Mouse (Mus musculus) midbrain, embryonic 12.5 days (tissue): Measurements from ENCODE around the gene Phox2a. TPM values are rescaled to one million over a fixed set of nuclear protein-coding genes. Genes with fewer than 3 reads are reported as not detected.

Experiments used
- ATAC-seq: fragments of 200-750 bp; cut with Nextera tagmentation; 2 replicates; pipeline ENCODE4 v1.8.0; 2017; ENCODE audit warnings: low read depth, moderate TSS enrichment, moderate library complexity; ENCODE audit not compliant: low FRiP score
- H3K27ac ChIP-seq: fragments of 300-500 bp; sonication (generic); replicated peaks from 2 replicates; pipeline ENCODE4 v1.5.1; 2016; ENCODE audit warnings: mild to moderate bottlenecking
- H3K27me3 ChIP-seq: fragments of 300-500 bp; sonication (generic); 2 replicates; pipeline ENCODE4 v1.6.1; 2016; ENCODE audit warnings: mild to moderate bottlenecking
- H3K36me3 ChIP-seq: fragments of 300-500 bp; sonication (generic); 2 replicates; pipeline ENCODE4 v1.6.1; 2016
- H3K4me1 ChIP-seq: fragments of 300-500 bp; sonication (generic); 2 replicates; pipeline ENCODE4 v1.6.1; 2016
- H3K4me2 ChIP-seq: fragments of 300-500 bp; sonication (generic); replicated peaks from 2 replicates; pipeline ENCODE4 v1.6.1; 2016; ENCODE audit warnings: mild to moderate bottlenecking, moderate library complexity
- H3K4me3 ChIP-seq: fragments of 300-500 bp; sonication (generic); 2 replicates; pipeline ENCODE4 v1.5.1; 2016; ENCODE audit warnings: mild to moderate bottlenecking
- H3K9ac ChIP-seq: fragments of 300-500 bp; sonication (generic); replicated peaks from 2 replicates; pipeline ENCODE4 v1.6.1; 2016; ENCODE audit warnings: mild to moderate bottlenecking, moderate library complexity
- H3K9me3 ChIP-seq: fragments of 300-500 bp; sonication (generic); 2 replicates; pipeline ENCODE4 v1.6.1; 2016; ENCODE audit warnings: mild to moderate bottlenecking
- WGBS: fragments of 180-500 bp; shearing (Covaris S2); methylation state at CpG from one replicate; pipeline ENCODE4 v1.1.7; 2016; 5-methylcytosine and 5-hydroxymethylcytosine counted together
- polyA plus RNA-seq: library from polyadenylated mRNA; unstranded; fragments of >200 nt; fragmentation: Nextera tagmentation; extraction: Ambion mirVana; gene quantifications from 2 replicates; pipeline ENCODE4 v1.2.1, GENCODE M21; 2016

Gene Phox2a
- polyA plus RNA-seq, 1 experiment from 2014 or later, result 0.43 TPM

DNA sequence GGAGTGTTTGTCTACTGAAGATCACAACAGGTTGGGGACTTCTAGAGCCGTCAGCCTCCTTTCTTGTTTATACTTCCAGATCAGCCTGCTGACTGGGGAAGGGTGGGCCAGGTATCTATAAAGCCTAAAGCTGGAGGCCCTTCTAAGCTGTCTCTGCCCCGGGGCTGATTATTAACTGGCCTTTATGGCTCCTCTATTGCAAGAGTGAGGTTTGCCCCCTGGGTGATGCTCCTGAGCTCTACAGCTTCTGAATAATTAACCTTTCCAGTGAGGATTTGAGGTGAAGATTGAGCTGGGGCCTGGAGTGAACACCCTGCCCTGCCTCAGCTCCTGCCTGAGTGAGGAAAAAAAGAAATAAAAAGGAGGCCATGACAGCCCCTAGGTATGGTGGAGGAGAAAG is 52.5 kb downstream of the Phox2a start, which contains the start of gene Folr1:
Gene Folr1 (minus strand): TSS at position 160 of the 400 bp plus-strand sequence.
- Histone ChIP-seq H3K27me3 (no peaks in the 10 kb centered on the region), H3K36me3 (no peaks in the 10 kb centered on the region), H3K27ac (no peak within 1 kb of the TSS), H3K4me2 (no peak within 1 kb of the TSS), H3K9me3 (no peaks in the 10 kb centered on the region), H3K4me3 (no peak within 1 kb of the TSS), H3K4me1 (peaks cover 5% of the 10 kb centered on the region; the same call in 1 of the 2 replicates), H3K9ac (no peak within 1 kb of the TSS)
- WGBS, result 72% methylated on average over 2 of the region's 2 CpGs
- ATAC-seq, result no peak

DNA sequence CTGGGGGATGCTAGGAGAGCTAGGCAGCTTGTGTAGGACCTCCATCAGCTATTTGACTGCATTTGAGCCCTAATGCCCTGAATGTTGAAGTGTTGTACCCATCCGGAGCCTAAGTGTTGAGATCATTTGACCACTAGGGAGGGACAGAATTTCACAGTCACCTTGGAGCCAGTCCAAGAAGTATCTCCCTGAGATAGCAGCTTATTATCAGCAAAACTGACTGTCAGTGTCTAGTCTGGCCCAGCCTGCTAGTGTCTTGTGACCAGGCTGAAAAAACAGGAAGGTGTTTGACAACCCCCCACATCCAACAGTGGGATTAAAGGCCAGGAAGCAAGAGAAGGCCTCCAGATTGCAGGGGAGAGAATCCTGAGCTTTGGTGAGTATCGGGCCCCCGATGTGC is 53.2 kb downstream of the Phox2a start:
- Histone ChIP-seq H3K4me1 (peaks cover 5% of the 10 kb centered on the region; the same call in 1 of the 2 replicates), H3K27ac (no peak overlapping the region), H3K4me3 (no peak overlapping the region), H3K9me3 (no peaks in the 10 kb centered on the region), H3K9ac (no peak overlapping the region), H3K4me2 (no peak overlapping the region), H3K36me3 (no peaks in the 10 kb centered on the region), H3K27me3 (no peaks in the 10 kb centered on the region)
- WGBS, result 85% methylated on average over 3 of the region's 3 CpGs
- no peak for ATAC-seq

Other genes with a start within 250 kb of the Phox2a start
- not detected in 2 replicates for gene Art2b, start 232.7 kb upstream of the Phox2a start, polyA plus RNA-seq
- 42.3 and 42.4 TPM in 2 replicates for gene Clpb, start 154.7 kb upstream of the Phox2a start, polyA plus RNA-seq
- 36.4 and 38.3 TPM in 2 replicates for gene Inppl1, start 19.9 kb downstream of the Phox2a start, polyA plus RNA-seq
- 2.9 and 4.3 TPM in 2 replicates for gene Folr2, start 38.9 kb downstream of the Phox2a start, polyA plus RNA-seq
- gene Anapc15, start 45.4 kb downstream of the Phox2a start, polyA plus RNA-seq, result 79.8 and 89.7 TPM in 2 replicates
- 6.8 and 11.9 TPM in 2 replicates for gene Folr1, start 52.5 kb downstream of the Phox2a start, polyA plus RNA-seq
- gene Lamtor1, start 87.6 kb downstream of the Phox2a start, polyA plus RNA-seq, result 125 and 131 TPM in 2 replicates
- gene Tomt, start 88.0 kb downstream of the Phox2a start, polyA plus RNA-seq, result 0.38 and 0.64 TPM in 2 replicates
- gene Lrrc51, start 115.6 kb downstream of the Phox2a start, polyA plus RNA-seq, result 6.5 and 9.8 TPM in 2 replicates
- gene Numa1, start 115.8 kb downstream of the Phox2a start, polyA plus RNA-seq, result 104 and 111 TPM in 2 replicates
- gene Il18bp, start 200.4 kb downstream of the Phox2a start, polyA plus RNA-seq, result 4.8 TPM in 2 replicates
- 28.9 and 29.0 TPM in 2 replicates for gene Rnf121, start 247.2 kb downstream of the Phox2a start, polyA plus RNA-seq
- 43.0 and 43.3 TPM in 2 replicates for gene Xndc1, start 247.2 kb downstream of the Phox2a start, polyA plus RNA-seq
- gene Xntrpc, start 247.4 kb downstream of the Phox2a start, polyA plus RNA-seq, result 1.3 and 2.2 TPM in 2 replicates